Mouse (Mus musculus) frontal cortex, postnatal 36 days (tissue): ENCODE measurements at regions not wholly inside any gene's neighbourhood (a gene's known extent, or its start where the extent isn't known, plus 50 kb on each side); places are given as distances from the start of the nearest gene placed in this dataset.

Source experiments
- DNase-seq, 2 experiments: peaks; one replicate each; pipeline ENCODE4 v3.0.0; 2022; ENCODE audit warnings: low spot score in 2 of 2

GRCm38 (mm10) chr5:72245382-72245781, 77.4 kb upstream of the Commd8 start:
- peak in 1 of 2 experiments; percentile 50 for DNase-seq

DNA sequence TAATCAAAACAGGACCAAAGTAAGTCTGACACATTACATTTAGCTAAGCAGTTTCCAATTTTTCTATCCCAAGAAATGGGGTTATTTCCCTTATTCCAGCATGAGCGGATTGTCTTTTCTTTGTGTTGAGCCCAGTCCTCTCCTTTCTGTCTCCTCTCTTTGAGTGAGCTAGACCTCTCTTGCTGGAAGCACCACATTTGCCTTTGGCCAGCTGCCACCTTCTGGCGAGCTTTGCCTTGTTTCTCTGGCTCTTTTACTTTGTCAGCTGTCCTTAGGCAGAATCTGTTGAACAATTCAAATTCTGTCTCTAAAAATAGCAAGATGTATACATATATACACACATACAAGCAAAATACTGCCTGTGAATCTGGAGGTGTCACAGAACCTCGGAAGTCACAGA, 76.1 kb upstream of the Commd8 start:
- peak; percentile 46 to 64 for DNase-seq

- peak in 1 of 2 experiments; percentile 35 for DNase-seq
Measured at GRCm38 (mm10) chr5:72242981-72243380, 75.0 kb upstream of the Commd8 start.

GRCm38 (mm10) chr5:72241451-72241850, 73.5 kb upstream of the Commd8 start:
- DNase-seq = no peak

GRCm38 (mm10) chr5:72240271-72240670, 72.3 kb upstream of the Commd8 start:
- DNase-seq = no peak

DNA sequence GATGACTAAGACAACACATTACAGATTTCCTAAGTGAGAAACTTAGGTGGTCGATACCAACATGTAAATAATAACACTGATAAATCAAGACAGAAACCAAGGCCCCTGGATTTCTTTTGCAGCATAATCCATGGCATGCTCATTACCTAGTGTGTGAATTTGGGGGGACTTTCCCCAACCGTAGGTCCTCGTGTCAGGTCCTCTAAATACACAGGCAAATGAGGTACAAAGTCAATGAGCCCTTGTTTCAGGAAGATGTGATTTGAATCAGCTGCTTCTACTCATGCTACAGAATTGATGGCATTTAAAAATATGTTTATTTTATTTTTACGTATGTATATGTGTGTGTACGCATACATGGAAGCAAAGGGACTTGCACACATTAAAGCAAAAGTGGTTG, 59.0 kb upstream of the Commd8 start:
- no peak for DNase-seq

DNA sequence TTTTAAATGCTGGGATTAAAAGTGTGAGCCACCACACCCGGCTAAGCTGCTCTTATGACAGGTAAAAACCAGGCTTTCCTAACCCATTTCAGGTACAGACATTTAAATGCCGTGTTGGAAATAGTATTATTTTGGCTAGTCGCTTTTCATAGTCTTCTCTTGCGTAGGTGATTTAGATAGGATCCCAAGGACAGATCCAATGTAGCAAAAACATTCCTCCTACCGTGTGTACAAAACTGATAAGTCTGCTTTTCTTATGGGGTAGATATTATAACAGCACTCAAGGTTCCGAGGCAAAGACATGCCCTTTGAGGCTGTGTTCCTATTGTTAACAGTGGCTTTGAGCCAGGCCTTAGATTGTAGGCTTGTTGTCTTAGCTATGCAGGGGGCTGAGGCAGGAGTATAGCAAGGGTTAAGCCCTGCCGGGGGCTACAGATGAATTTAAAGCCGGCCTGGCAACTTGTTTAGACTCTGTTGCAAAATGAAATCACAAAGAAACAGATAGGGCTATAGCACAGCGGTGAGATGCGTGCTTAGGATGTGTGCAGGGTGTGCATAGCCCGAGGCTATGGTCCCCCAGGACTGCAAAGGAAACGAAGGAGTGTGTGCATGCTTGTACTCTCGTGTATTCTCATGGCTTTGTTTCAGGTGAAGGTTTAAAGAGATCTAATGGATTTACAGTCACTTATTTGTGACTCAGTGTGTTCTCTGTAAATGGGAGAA, 57.7 kb upstream of the Commd8 start:
- no peak for DNase-seq

DNA sequence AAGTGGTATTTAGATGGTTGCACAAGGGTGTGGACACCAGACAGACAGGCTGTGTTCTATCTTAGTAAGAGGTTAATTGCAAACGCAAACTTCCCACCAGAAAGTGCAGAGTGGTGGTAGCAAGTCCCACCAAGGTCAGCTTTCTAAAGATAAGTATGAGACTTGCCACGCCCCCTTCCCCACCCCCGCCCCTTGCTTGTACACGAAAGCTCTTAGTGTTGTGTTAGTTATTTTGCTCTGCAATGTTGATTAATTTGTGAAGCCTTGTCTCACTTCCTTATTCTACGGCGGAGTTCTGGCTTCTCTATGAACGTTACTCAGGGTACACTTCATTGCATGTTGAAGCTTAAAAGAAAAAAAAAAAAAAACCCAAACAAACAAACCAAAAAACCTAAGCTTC, 57.1 kb upstream of the Commd8 start:
- no peak for DNase-seq

- no peak for DNase-seq
Measured at GRCm38 (mm10) chr5:72224551-72224966, 56.6 kb upstream of the Commd8 start.

DNA sequence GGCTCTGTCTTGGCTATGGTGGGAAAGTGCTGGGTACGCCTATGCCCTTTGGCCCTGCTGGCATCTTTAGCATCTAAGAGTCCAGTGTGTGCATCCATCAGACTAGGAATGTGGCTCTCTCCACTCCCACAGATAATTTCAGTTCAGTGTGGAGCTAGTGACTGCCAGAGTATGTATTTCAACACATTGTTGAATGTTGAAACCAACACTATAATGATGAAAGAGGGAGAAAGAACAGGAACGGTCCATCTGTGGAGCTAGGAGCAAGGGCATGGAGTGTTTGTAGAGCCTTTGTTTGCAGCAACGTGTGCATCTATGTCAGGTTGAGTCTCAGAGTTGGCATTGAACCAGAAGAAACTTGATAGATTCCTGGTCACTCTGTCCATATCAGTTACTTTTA, 54.9 kb upstream of the Commd8 start:
- DNase-seq = no peak

- no peak for DNase-seq
Measured at GRCm38 (mm10) chr5:72219697-72220096, 51.7 kb upstream of the Commd8 start.

GRCm38 (mm10) chr5:72219248-72219647, 51.3 kb upstream of the Commd8 start:
- no peak for DNase-seq
